Mouse (Mus musculus): Measurements from ENCODE around the gene Jph3. TPM values are rescaled to one million over a fixed set of nuclear protein-coding genes. Genes with fewer than 3 reads are reported as not detected.

Gene Jph3
- total and polyA plus RNA-seq, 3 experiments: 0.15 TPM; not detected in 2

GRCm38 (mm10) chr8:121762999-121763699, 33.7 kb downstream of the Jph3 start:
- Histone ChIP-seq H3K27me3 (ENCODE audit: control insufficient read depth in 1 of 2, insufficient read depth in 2 of 2, low read length in 2 of 2) (no peaks in the 10 kb centered on the region), H3K36me3 (ENCODE audit: control insufficient read depth in 1 of 2, insufficient read depth in 2 of 2, low read length in 2 of 2) (no peaks in the 10 kb centered on the region), H3K9me3 (replicated peaks; ENCODE audit: insufficient read depth, low read length) (no peaks in the 10 kb centered on the region), H3K79me2 (ENCODE audit: control insufficient read depth, insufficient read depth, low read length, poor library complexity) (no peaks in the 10 kb centered on the region), H3K4me3 (ENCODE audit: control insufficient read depth in 1 of 2, insufficient read depth in 1 of 2, low read depth in 2 of 2, low read length in 2 of 2) (no peak overlapping the region), H3K4me1 (ENCODE audit: control insufficient read depth in 1 of 2, insufficient read depth in 2 of 2, low read length in 2 of 2) (no peaks in the 10 kb centered on the region), H3K9ac (ENCODE audit: control insufficient read depth, low read depth, low read length, poor library complexity, severe bottlenecking) (no peak overlapping the region), H3K27ac (ENCODE audit: control insufficient read depth, low read depth, low read length) (no peak overlapping the region)
- no peak for DNase-seq (ENCODE audit: low read depth, low spot score)
- TF ChIP-seq RCOR1 (IDR thresholded peaks at IDR 0.05; ENCODE audit: low read depth, low read length): no peak
- TF ChIP-seq SIN3A (IDR thresholded peaks at IDR 0.05; ENCODE audit: low read length): no peak
- no peak for TF ChIP-seq RAD21 (IDR thresholded peaks at IDR 0.05; ENCODE audit: low read depth, low read length)
- no peak for TF ChIP-seq TAL1 (IDR thresholded peaks at IDR 0.05; ENCODE audit: low read length)
- no peak for TF ChIP-seq POLR2AphosphoS2 (IDR thresholded peaks at IDR 0.05; ENCODE audit: low read length)

GRCm38 (mm10) chr8:121763700-121764013, 34.2 kb downstream of the Jph3 start:
- no peak overlapping the region for H3K9ac ChIP-seq (ENCODE audit: control insufficient read depth, low read depth, low read length, poor library complexity, severe bottlenecking)
- no peaks in the 10 kb centered on the region for H3K9me3 ChIP-seq (replicated peaks; ENCODE audit: insufficient read depth, low read length)
- no peaks in the 10 kb centered on the region for H3K27me3 ChIP-seq (ENCODE audit: control insufficient read depth in 1 of 2, insufficient read depth in 2 of 2, low read length in 2 of 2)
- no peaks in the 10 kb centered on the region for H3K79me2 ChIP-seq (ENCODE audit: control insufficient read depth, insufficient read depth, low read length, poor library complexity)
- H3K36me3 ChIP-seq (ENCODE audit: control insufficient read depth in 1 of 2, insufficient read depth in 2 of 2, low read length in 2 of 2): no peaks in the 10 kb centered on the region
- DNase-seq (ENCODE audit: low read depth, low spot score): no peak
- no peaks in the 10 kb centered on the region for H3K4me1 ChIP-seq (ENCODE audit: control insufficient read depth in 1 of 2, insufficient read depth in 2 of 2, low read length in 2 of 2)
- no peak overlapping the region for H3K27ac ChIP-seq (ENCODE audit: control insufficient read depth, low read depth, low read length)
- TF ChIP-seq CHD2 (IDR thresholded peaks at IDR 0.05; ENCODE audit: low read length) (no peak), ELF1 (IDR thresholded peaks at IDR 0.05; ENCODE audit: low read depth, low read length) (no peak), BHLHE40 (IDR thresholded peaks at IDR 0.05; ENCODE audit: borderline replicate concordance, low read depth, low read length) (no peak)
- H3K4me3 ChIP-seq (ENCODE audit: control insufficient read depth in 1 of 2, insufficient read depth in 1 of 2, low read depth in 2 of 2, low read length in 2 of 2): no peak overlapping the region

DNA sequence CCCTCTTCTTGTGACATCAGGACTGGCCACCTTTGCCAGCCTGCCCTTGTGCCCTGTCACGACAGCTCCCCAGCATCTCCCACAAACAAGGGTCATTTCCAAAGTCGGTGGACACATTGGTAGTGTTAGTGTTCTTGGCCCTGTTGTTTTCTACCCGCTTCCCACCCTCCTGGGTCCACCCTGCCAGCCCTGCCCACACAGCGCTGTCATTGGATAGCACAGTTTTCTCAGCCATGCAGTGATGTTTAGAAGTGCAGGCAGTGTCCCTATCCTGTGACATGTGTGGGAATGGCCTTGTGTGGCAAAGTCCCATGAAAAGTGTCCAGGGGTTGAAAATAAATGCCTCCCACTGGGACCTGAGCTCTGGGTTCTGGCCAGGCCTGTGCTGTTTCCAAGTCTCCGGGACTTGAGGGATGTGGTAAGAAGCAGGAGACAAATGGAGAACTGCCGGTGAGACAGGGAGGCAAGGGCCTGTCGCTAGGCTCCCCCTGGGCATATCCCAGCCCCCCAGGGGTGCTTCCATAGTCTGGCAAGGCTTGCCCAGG, 36.2 kb downstream of the Jph3 start:
- TF ChIP-seq CHD2 (IDR thresholded peaks at IDR 0.05; ENCODE audit: low read length) (no peak), BHLHE40 (IDR thresholded peaks at IDR 0.05; ENCODE audit: borderline replicate concordance, low read depth, low read length) (no peak), EP300 (IDR thresholded peaks at IDR 0.05; ENCODE audit: low read depth in 1 of 2, low read length in 2 of 2) (no peak), ZNF384 (IDR thresholded peaks at IDR 0.05; ENCODE audit: low read depth, low read length) (no peak), POLR2A (IDR thresholded peaks at IDR 0.05; ENCODE audit: control insufficient read depth in 1 of 2, insufficient read depth in 1 of 2, low read depth in 1 of 2, low read length in 2 of 2, poor library complexity in 1 of 2) (no peak), MYB (IDR thresholded peaks at IDR 0.05; ENCODE audit: low read depth, low read length) (no peak), NRF1 (IDR thresholded peaks at IDR 0.05; ENCODE audit: insufficient read depth, low read depth, low read length, poor library complexity, severe bottlenecking) (no peak), POLR2AphosphoS2 (IDR thresholded peaks at IDR 0.05; ENCODE audit: low read length) (no peak), KAT2A (conservative IDR thresholded peaks at IDR 0.05; ENCODE audit: low read depth, low read length) (no peak), ZMIZ1 (IDR thresholded peaks at IDR 0.05; ENCODE audit: low read depth, low read length) (no peak), POLR2AphosphoS5 (IDR thresholded peaks at IDR 0.05; ENCODE audit: borderline replicate concordance, low read depth, low read length) (no peak), RCOR1 (IDR thresholded peaks at IDR 0.05; ENCODE audit: low read depth, low read length) (no peak), USF2 (IDR thresholded peaks at IDR 0.05; ENCODE audit: borderline replicate concordance in 1 of 2, insufficient read depth in 1 of 2, low read depth in 1 of 2, low read length in 2 of 2) (no peak), SIN3A (IDR thresholded peaks at IDR 0.05; ENCODE audit: low read length) (no peak), ZC3H11A (IDR thresholded peaks at IDR 0.05; ENCODE audit: low read depth, low read length) (no peak), ELF1 (IDR thresholded peaks at IDR 0.05; ENCODE audit: low read depth, low read length) (no peak), ZKSCAN1 (IDR thresholded peaks at IDR 0.05; ENCODE audit: low read depth, low read length) (no peak), CHD1 (IDR thresholded peaks at IDR 0.05; ENCODE audit: low read depth, low read length) (no peak), E2F4 (IDR thresholded peaks at IDR 0.05; ENCODE audit: borderline replicate concordance, low read depth, low read length) (no peak)
- no peaks in the 10 kb centered on the region for H3K27me3 ChIP-seq (ENCODE audit: control insufficient read depth in 1 of 2, insufficient read depth in 2 of 2, low read length in 2 of 2)
- H3K9me3 ChIP-seq (replicated peaks; ENCODE audit: insufficient read depth, low read length): no peaks in the 10 kb centered on the region
- H3K36me3 ChIP-seq (ENCODE audit: control insufficient read depth in 1 of 2, insufficient read depth in 2 of 2, low read length in 2 of 2): no peaks in the 10 kb centered on the region
- no peak for DNase-seq (ENCODE audit: low read depth, low spot score)
- no peak overlapping the region for H3K9ac ChIP-seq (ENCODE audit: control insufficient read depth, low read depth, low read length, poor library complexity, severe bottlenecking)
- H3K4me3 ChIP-seq (ENCODE audit: control insufficient read depth in 1 of 2, insufficient read depth in 1 of 2, low read depth in 2 of 2, low read length in 2 of 2): no peak overlapping the region
- H3K4me1 ChIP-seq (ENCODE audit: control insufficient read depth in 1 of 2, insufficient read depth in 2 of 2, low read length in 2 of 2): no peaks in the 10 kb centered on the region
- no peaks in the 10 kb centered on the region for H3K79me2 ChIP-seq (ENCODE audit: control insufficient read depth, insufficient read depth, low read length, poor library complexity)
- no peak overlapping the region for H3K27ac ChIP-seq (ENCODE audit: control insufficient read depth, low read depth, low read length)
